Mouse (Mus musculus): Measurements from ENCODE around the gene Smarcd2. TPM values are rescaled to one million over a fixed set of nuclear protein-coding genes. Genes with fewer than 3 reads are reported as not detected.

Gene Smarcd2
- total and polyA plus RNA-seq, 3 experiments = 94.3 to 116 (median 110) TPM

- H3K9me3 ChIP-seq (replicated peaks; ENCODE audit: low read length) = no peaks in the 10 kb centered on the region
- dilution Hi-C loops (cut with MboI; ENCODE audit: extremely low pct_ligation_motif_present, extremely low pct_unique_long_range_greater_than_20kb, low sequenced_read_pairs) (no loop called here), in situ Hi-C loops (cut with MboI; ENCODE audit: low pct_ligation_motif_present, low pct_unique_long_range_greater_than_20kb, low sequenced_read_pairs) (loop anchor here (25.0 kb wide), 1 partner anchor 444 kb away; the partner anchor contains the start of genes Milr1 and Pecam1)
- H3K36me3 ChIP-seq (replicated peaks in 1 of 2; ENCODE audit: control insufficient read depth in 1 of 2, insufficient read depth in 1 of 2, low read length in 1 of 2) = peaks cover 4 to 6% of the 10 kb centered on the region in 2 experiments
- peaks cover 27 to 67% of the 10 kb centered on the region in 2 experiments for H3K4me1 ChIP-seq (ENCODE audit: control insufficient read depth in 1 of 2, insufficient read depth in 2 of 2)
- H3K4me2 ChIP-seq (ENCODE audit: insufficient read depth, low read depth, poor library complexity, severe bottlenecking) = no peak overlapping the region
- peak; percentile 54 for DNase-seq (ENCODE audit: extremely low read depth)
- no peak overlapping the region for H3K27ac ChIP-seq (ENCODE audit: insufficient read depth, low read depth)
- peaks cover 7% of the 10 kb centered on the region for H3K79me2 ChIP-seq (replicated peaks; ENCODE audit: control insufficient read depth, extremely low read depth, insufficient read depth, poor library complexity, severe bottlenecking)
- H3K27me3 ChIP-seq (replicated peaks) = no peaks in the 10 kb centered on the region
- no peak overlapping the region for H3K9ac ChIP-seq (ENCODE audit: insufficient read depth, low read depth)
- peak; percentile 60 for TF ChIP-seq POLR2A (IDR thresholded peaks at IDR 0.05; ENCODE audit: low read depth, low read length)
- no peak for TF ChIP-seq EP300 (IDR thresholded peaks at IDR 0.05; ENCODE audit: low read length)
- peak; percentile 29; the same call in 1 of the 2 replicates for TF ChIP-seq MAX (IDR thresholded peaks at IDR 0.05; ENCODE audit: low read length)
- TF ChIP-seq JUN (IDR thresholded peaks at IDR 0.05; ENCODE audit: insufficient read depth, low read depth, low read length) = no peak
- TF ChIP-seq IRF4 (IDR thresholded peaks at IDR 0.05; ENCODE audit: low read depth, low read length) = peak; percentile 71
- peak; percentile 36; the same call in 1 of the 2 replicates for TF ChIP-seq HCFC1 (IDR thresholded peaks at IDR 0.05; ENCODE audit: low read depth, low read length)
- TF ChIP-seq ZKSCAN1 (IDR thresholded peaks at IDR 0.05; ENCODE audit: borderline replicate concordance, low read depth, low read length) = no peak
- TF ChIP-seq ELF1 (IDR thresholded peaks at IDR 0.05; ENCODE audit: low read depth, low read length) = peak; percentile 60
- no peak for TF ChIP-seq POLR2AphosphoS2 (IDR thresholded peaks at IDR 0.05; ENCODE audit: low read depth, low read length)
- TF ChIP-seq TBP (conservative IDR thresholded peaks at IDR 0.05; ENCODE audit: low read depth, low read length) = peak; percentile 70; the same call in 1 of the 2 replicates
- H3K4me3 ChIP-seq (replicated peaks in 1 of 3; ENCODE audit: low read depth in 2 of 3, low read length in 2 of 3, poor library complexity in 1 of 3) = peak overlapping the region in 2 of 3 experiments; percentile 8 to 15
Measured at GRCm38 (mm10) chr11:106318406-106319366, 45.9 kb upstream of the Smarcd2 start.

GRCm38 (mm10) chr11:106317801-106318200 lies 45.0 kb upstream of the Smarcd2 start:
- TF ChIP-seq BHLHE40 (IDR thresholded peaks at IDR 0.05; ENCODE audit: low read depth, low read length) (no peak), MYC (IDR thresholded peaks at IDR 0.05; ENCODE audit: low read depth, low read length) (no peak), TBP (conservative IDR thresholded peaks at IDR 0.05; ENCODE audit: low read depth, low read length) (no peak), MAZ (IDR thresholded peaks at IDR 0.05; ENCODE audit: low read depth, low read length) (no peak), MXI1 (IDR thresholded peaks at IDR 0.05; ENCODE audit: low read depth, low read length) (no peak), NRF1 (IDR thresholded peaks at IDR 0.05; ENCODE audit: low read depth, low read length) (no peak)
- Histone ChIP-seq H3K9me3 (replicated peaks; ENCODE audit: low read length) (no peaks in the 10 kb centered on the region), H3K27me3 (replicated peaks) (no peaks in the 10 kb centered on the region), H3K4me2 (ENCODE audit: insufficient read depth, low read depth, poor library complexity, severe bottlenecking) (no peak overlapping the region), H3K4me1 (ENCODE audit: control insufficient read depth in 1 of 2, insufficient read depth in 2 of 2) (peaks cover 25 to 64% of the 10 kb centered on the region in 2 experiments), H3K4me3 (replicated peaks in 1 of 3; ENCODE audit: low read depth in 2 of 3, low read length in 2 of 3, poor library complexity in 1 of 3) (no peak overlapping the region), H3K9ac (ENCODE audit: insufficient read depth, low read depth) (no peak overlapping the region), H3K79me2 (replicated peaks; ENCODE audit: control insufficient read depth, extremely low read depth, insufficient read depth, poor library complexity, severe bottlenecking) (peaks cover 15% of the 10 kb centered on the region), H3K27ac (ENCODE audit: insufficient read depth, low read depth) (no peak overlapping the region), H3K36me3 (replicated peaks in 1 of 2; ENCODE audit: control insufficient read depth in 1 of 2, insufficient read depth in 1 of 2, low read length in 1 of 2) (peaks cover 11 to 14% of the 10 kb centered on the region in 2 experiments)
- no peak for DNase-seq (ENCODE audit: extremely low read depth)
- dilution Hi-C loops (cut with MboI; ENCODE audit: extremely low pct_ligation_motif_present, extremely low pct_unique_long_range_greater_than_20kb, low sequenced_read_pairs) = no loop called here
- in situ Hi-C loops (cut with MboI; ENCODE audit: low pct_ligation_motif_present, low pct_unique_long_range_greater_than_20kb, low sequenced_read_pairs) = loop anchor here (25.0 kb wide), 1 partner anchor 444 kb away; the partner anchor contains the start of genes Milr1 and Pecam1
